Mouse (Mus musculus) liver, embryonic 14.5 days (tissue): ENCODE results near the gene Col18a1. TPM values are rescaled to one million over a fixed set of nuclear protein-coding genes. Genes with fewer than 3 reads are reported as not detected.

Experiments
- ATAC-seq: fragments of 200-750 bp; cut with Nextera tagmentation; 2 replicates; pipeline ENCODE4 v1.8.0; 2017; ENCODE audit warnings: moderate number of reproducible peaks, mild to moderate bottlenecking, moderate library complexity; ENCODE audit not compliant: insufficient read depth
- DNase-seq, 3 experiments: peaks; one replicate each; pipeline ENCODE4 v3.0.0-alpha.2; 2012 to 2013; ENCODE audit warnings: low read depth in 3 of 3, low spot score in 3 of 3
- H3K27ac ChIP-seq: fragments of 300-500 bp; sonication (generic); 2 replicates; pipeline ENCODE4 v1.5.1; 2014; ENCODE audit warnings: moderate library complexity, mild to moderate bottlenecking, control low read depth, inconsistent platforms
- H3K27me3 ChIP-seq: fragments of 300-500 bp; sonication (generic); 2 replicates; pipeline ENCODE4 v1.6.1; 2014; ENCODE audit warnings: mild to moderate bottlenecking, low read length, moderate library complexity; ENCODE audit not compliant: control insufficient read depth, insufficient read depth
- H3K36me3 ChIP-seq: fragments of 300-500 bp; sonication (generic); replicated peaks from 2 replicates; pipeline ENCODE4 v1.6.1; 2014; ENCODE audit warnings: low read depth; ENCODE audit not compliant: control insufficient read depth, insufficient read depth
- H3K4me1 ChIP-seq, 2 experiments: fragments of 200-500 bp in 1 of 2; fragments of 300-500 bp in 1 of 2; sonication (generic) in 1 of 2; replicated peaks; 2 replicates each; pipeline ENCODE4 v1.6.1; 2012 to 2014; ENCODE audit warnings: antibody characterized with exemption in 1 of 2, inconsistent platforms in 1 of 2, low read length in 1 of 2; ENCODE audit not compliant: control insufficient read depth in 2 of 2, insufficient read depth in 2 of 2
- H3K4me2 ChIP-seq: fragments of 300-500 bp; sonication (generic); 2 replicates; pipeline ENCODE4 v1.6.1; 2014; ENCODE audit warnings: low read depth, mild to moderate bottlenecking, control low read depth, moderate library complexity
- H3K4me3 ChIP-seq, 2 experiments: fragments of 200-500 bp in 1 of 2; fragments of 300-500 bp in 1 of 2; sonication (generic) in 1 of 2; 2 replicates each; pipeline ENCODE4 v1.5.1; 2012 to 2014; ENCODE audit warnings: low read depth in 2 of 2, low read length in 2 of 2, mild to moderate bottlenecking in 2 of 2, control low read depth in 1 of 2, inconsistent platforms in 1 of 2, moderate library complexity in 1 of 2; ENCODE audit not compliant: insufficient read depth in 1 of 2
- H3K9ac ChIP-seq: fragments of 300-500 bp; sonication (generic); replicated peaks from 2 replicates; pipeline ENCODE4 v1.6.1; 2014; ENCODE audit warnings: mild to moderate bottlenecking, control low read depth, moderate library complexity
- H3K9me3 ChIP-seq: fragments of 300-500 bp; sonication (generic); 2 replicates; pipeline ENCODE4 v1.6.1; 2016; ENCODE audit warnings: low read length, mixed read lengths; ENCODE audit not compliant: control insufficient read depth
- CTCF ChIP-seq: IDR thresholded peaks from 2 replicates; pipeline ENCODE4 v1.5.1; 2016; ENCODE audit warnings: antibody characterized with exemption, low read depth, control low read depth
- EP300 ChIP-seq: IDR thresholded peaks from 2 replicates; pipeline ENCODE4 v1.6.1; 2016; ENCODE audit warnings: antibody characterized with exemption, low read depth
- WGBS: fragments of 180-500 bp; shearing (Covaris S2); extraction: QIAGEN DNeasy Blood & Tissue Kit; methylation state at CpG from one replicate; pipeline ENCODE4 v1.1.7; 2014; ENCODE audit not compliant: insufficient replicate concordance; 5-methylcytosine and 5-hydroxymethylcytosine counted together
- polyA plus RNA-seq, 2 experiments: library from polyadenylated mRNA; depleted of rRNA in 1 of 2; stranded (reverse) in 1 of 2; unstranded in 1 of 2; fragments of >200 nt; fragmentation: Nextera tagmentation in 1 of 2; extraction: Ambion mirVana in 1 of 2; gene quantifications; 2 replicates each; pipeline versions ENCODE4 v1.2.1 to v1.2.3; 2012 to 2014

Col18a1 gene
- polyA plus RNA-seq, 2 experiments, result 24.6 to 31.4 TPM

GRCm38 (mm10) chr10:77150016-77150415 is 16.3 kb downstream of the Col18a1 start:
- H3K9ac ChIP-seq, result no peak overlapping the region
- DNase-seq, result no peak
- no peak overlapping the region; the same call in 1 of the 2 replicates for H3K4me2 ChIP-seq
- H3K9me3 ChIP-seq, result no peaks in the 10 kb centered on the region
- WGBS, result 27% methylated on average over 8 of the region's 8 CpGs
- TF ChIP-seq CTCF (no peak), EP300 (no peak)
- no peak overlapping the region for H3K27ac ChIP-seq
- H3K36me3 ChIP-seq, result no peaks in the 10 kb centered on the region
- H3K4me3 ChIP-seq, result no peak overlapping the region
- ATAC-seq, result no peak
- no peaks in the 10 kb centered on the region for H3K27me3 ChIP-seq
- peaks cover 0 to 17% of the 10 kb centered on the region in 2 experiments; a peak in 2 of 4 replicates for H3K4me1 ChIP-seq

- TF ChIP-seq CTCF, result no peak
- TF ChIP-seq EP300, result no peak
- Histone ChIP-seq H3K9ac (no peak overlapping the region), H3K27me3 (no peaks in the 10 kb centered on the region), H3K9me3 (no peaks in the 10 kb centered on the region), H3K4me1 (peaks cover 0 to 16% of the 10 kb centered on the region in 2 experiments; a peak in 2 of 4 replicates), H3K4me2 (no peak overlapping the region), H3K36me3 (no peaks in the 10 kb centered on the region), H3K4me3 (no peak overlapping the region), H3K27ac (no peak overlapping the region)
- ATAC-seq (no peak), DNase-seq (no peak)
- 85% methylated on average over 10 of the region's 10 CpGs for WGBS
Measured at GRCm38 (mm10) chr10:77147545-77147944, 18.8 kb downstream of the Col18a1 start.

GRCm38 (mm10) chr10:77146901-77147463 is 19.4 kb downstream of the Col18a1 start:
- Histone ChIP-seq H3K4me3 (no peak overlapping the region), H3K9me3 (no peaks in the 10 kb centered on the region), H3K36me3 (no peaks in the 10 kb centered on the region), H3K4me1 (peaks cover 0 to 13% of the 10 kb centered on the region in 2 experiments; a peak in 2 of 4 replicates), H3K27me3 (no peaks in the 10 kb centered on the region), H3K4me2 (no peak overlapping the region), H3K9ac (no peak overlapping the region), H3K27ac (no peak overlapping the region)
- DNase-seq (no peak), ATAC-seq (no peak)
- WGBS, result 72% methylated on average over 4 of the region's 4 CpGs
- TF ChIP-seq EP300 (no peak), CTCF (no peak)

- H3K4me1 ChIP-seq, result peaks cover 0 to 13% of the 10 kb centered on the region in 2 experiments; a peak in 2 of 4 replicates
- H3K4me2 ChIP-seq, result no peak overlapping the region
- TF ChIP-seq CTCF (no peak), EP300 (no peak)
- H3K27me3 ChIP-seq, result no peaks in the 10 kb centered on the region
- no peaks in the 10 kb centered on the region for H3K9me3 ChIP-seq
- ATAC-seq (no peak), DNase-seq (no peak)
- H3K9ac ChIP-seq, result no peak overlapping the region
- no peaks in the 10 kb centered on the region for H3K36me3 ChIP-seq
- no peak overlapping the region for H3K4me3 ChIP-seq
- 53% methylated on average over 1 of the region's 1 CpGs for WGBS
- H3K27ac ChIP-seq, result no peak overlapping the region
Measured at GRCm38 (mm10) chr10:77145946-77146345, 20.4 kb downstream of the Col18a1 start.

- 73% methylated on average over 2 of the region's 2 CpGs for WGBS
- Histone ChIP-seq H3K4me3 (no peak overlapping the region), H3K27me3 (no peaks in the 10 kb centered on the region), H3K4me1 (peaks cover 0 to 6% of the 10 kb centered on the region in 2 experiments; a peak in 1 of 4 replicates), H3K36me3 (no peaks in the 10 kb centered on the region), H3K9ac (no peak overlapping the region), H3K27ac (no peak overlapping the region), H3K4me2 (no peak overlapping the region), H3K9me3 (no peaks in the 10 kb centered on the region)
- no peak for ATAC-seq
- TF ChIP-seq CTCF (peak; percentile 63), EP300 (no peak)
- no peak for DNase-seq
Measured at GRCm38 (mm10) chr10:77144372-77144771, 22.0 kb downstream of the Col18a1 start.
